Mouse (Mus musculus): Measurements from ENCODE around the gene Tex21. TPM values are rescaled to one million over a fixed set of nuclear protein-coding genes. Genes with fewer than 3 reads are reported as not detected.
A peak's percentile ranks its signal among the peaks of the same experiment; 100 is the strongest.

The Tex21 gene
- polyA plus RNA-seq, 1 experiment from 2014 or later: not detected

- Histone ChIP-seq H3K4me1 (replicated peaks; ENCODE audit: control insufficient read depth, insufficient read depth) (no peaks in the 10 kb centered on the region), H3K27ac (replicated peaks) (peak overlapping the region; percentile 89), H3K36me3 (ENCODE audit: control insufficient read depth, insufficient read depth, low read length) (no peaks in the 10 kb centered on the region), H3K4me2 (replicated peaks; ENCODE audit: low read depth) (peak overlapping the region; percentile 98), H3K9ac (ENCODE audit: low read length) (peak overlapping the region; percentile 74), H3K4me3 (ENCODE audit: low read depth, low read length) (peak overlapping the region; percentile 57), H3K9me3 (ENCODE audit: control insufficient read depth, low read length) (no peaks in the 10 kb centered on the region), H3K27me3 (ENCODE audit: control insufficient read depth, insufficient read depth, low read length) (no peaks in the 10 kb centered on the region)
- ATAC-seq (ENCODE audit: low FRiP score, low TSS enrichment): peak; percentile 39
- peak; percentile 54 for DNase-seq (ENCODE audit: low spot score)
- TF ChIP-seq EP300 (optimal IDR thresholded peaks at IDR 0.05) (no peak), CTCF (IDR thresholded peaks at IDR 0.05; ENCODE audit: low read depth) (0 out of 2 replicates have a peak, but pooled peaks have one; percentile 3)
- WGBS: 0% methylated on average over 11 of the region's 11 CpGs
Observed at GRCm38 (mm10) chr12:76255499-76255875, 8.9 kb upstream of the Tex21 start.

- Histone ChIP-seq H3K4me2 (replicated peaks; ENCODE audit: low read depth) (peak within 1 kb of the TSS; percentile 98), H3K4me1 (replicated peaks; ENCODE audit: control insufficient read depth, insufficient read depth) (no peaks in the 10 kb centered on the region), H3K9ac (ENCODE audit: low read length) (peak within 1 kb of the TSS; percentile 74), H3K4me3 (ENCODE audit: low read depth, low read length) (peak within 1 kb of the TSS; percentile 57), H3K27me3 (ENCODE audit: control insufficient read depth, insufficient read depth, low read length) (no peaks in the 10 kb centered on the region), H3K27ac (replicated peaks) (peak within 1 kb of the TSS; percentile 89), H3K9me3 (ENCODE audit: control insufficient read depth, low read length) (no peaks in the 10 kb centered on the region), H3K36me3 (ENCODE audit: control insufficient read depth, insufficient read depth, low read length) (no peaks in the 10 kb centered on the region)
- TF ChIP-seq CTCF (IDR thresholded peaks at IDR 0.05; ENCODE audit: low read depth): no peak
- ATAC-seq (ENCODE audit: low FRiP score, low TSS enrichment) (peak; percentile 99), DNase-seq (ENCODE audit: low spot score) (peak; percentile 93)
- WGBS: 2% methylated on average over 43 of the region's 43 CpGs
Observed at GRCm38 (mm10) chr12:76254725-76255498, 8.4 kb upstream of the Tex21 start, which contains the start of gene Mthfd1. TSS of gene Mthfd1 (plus strand) at chr12:76255298.

- WGBS: 75% methylated on average over 8 of the region's 8 CpGs
- Histone ChIP-seq H3K9me3 (ENCODE audit: control insufficient read depth, low read length) (no peaks in the 10 kb centered on the region), H3K27ac (replicated peaks) (no peak overlapping the region), H3K4me1 (replicated peaks; ENCODE audit: control insufficient read depth, insufficient read depth) (no peaks in the 10 kb centered on the region), H3K27me3 (ENCODE audit: control insufficient read depth, insufficient read depth, low read length) (no peaks in the 10 kb centered on the region), H3K4me3 (ENCODE audit: low read depth, low read length) (no peak overlapping the region), H3K9ac (ENCODE audit: low read length) (no peak overlapping the region), H3K36me3 (ENCODE audit: control insufficient read depth, insufficient read depth, low read length) (no peaks in the 10 kb centered on the region), H3K4me2 (replicated peaks; ENCODE audit: low read depth) (no peak overlapping the region)
- no peak for DNase-seq (ENCODE audit: low spot score)
- no peak for TF ChIP-seq CTCF (IDR thresholded peaks at IDR 0.05; ENCODE audit: low read depth)
- no peak for TF ChIP-seq EP300 (optimal IDR thresholded peaks at IDR 0.05)
- ATAC-seq (ENCODE audit: low FRiP score, low TSS enrichment): no peak
Observed at GRCm38 (mm10) chr12:76253991-76254390, 7.4 kb upstream of the Tex21 start.

- H3K27ac ChIP-seq (replicated peaks): no peak overlapping the region
- no peaks in the 10 kb centered on the region for H3K4me1 ChIP-seq (replicated peaks; ENCODE audit: control insufficient read depth, insufficient read depth)
- H3K4me2 ChIP-seq (replicated peaks; ENCODE audit: low read depth): no peak overlapping the region
- H3K4me3 ChIP-seq (ENCODE audit: low read depth, low read length): no peak overlapping the region
- TF ChIP-seq CTCF (IDR thresholded peaks at IDR 0.05; ENCODE audit: low read depth) (no peak), EP300 (optimal IDR thresholded peaks at IDR 0.05) (no peak)
- H3K27me3 ChIP-seq (ENCODE audit: control insufficient read depth, insufficient read depth, low read length): no peaks in the 10 kb centered on the region
- H3K9ac ChIP-seq (ENCODE audit: low read length): no peak overlapping the region
- H3K9me3 ChIP-seq (ENCODE audit: control insufficient read depth, low read length): no peaks in the 10 kb centered on the region
- no peak for ATAC-seq (ENCODE audit: low FRiP score, low TSS enrichment)
- no peak for DNase-seq (ENCODE audit: low spot score)
- 74% methylated on average over 2 of the region's 2 CpGs for WGBS
- no peaks in the 10 kb centered on the region for H3K36me3 ChIP-seq (ENCODE audit: control insufficient read depth, insufficient read depth, low read length)
Observed at GRCm38 (mm10) chr12:76253591-76253990, 7.0 kb upstream of the Tex21 start.

GRCm38 (mm10) chr12:76253090-76253489 is 6.5 kb upstream of the Tex21 start:
- no peak for TF ChIP-seq EP300 (optimal IDR thresholded peaks at IDR 0.05)
- TF ChIP-seq CTCF (IDR thresholded peaks at IDR 0.05; ENCODE audit: low read depth): no peak
- no peak for DNase-seq (ENCODE audit: low spot score)
- Histone ChIP-seq H3K4me2 (replicated peaks; ENCODE audit: low read depth) (no peak overlapping the region), H3K9me3 (ENCODE audit: control insufficient read depth, low read length) (no peaks in the 10 kb centered on the region), H3K4me1 (replicated peaks; ENCODE audit: control insufficient read depth, insufficient read depth) (no peaks in the 10 kb centered on the region), H3K36me3 (ENCODE audit: control insufficient read depth, insufficient read depth, low read length) (no peaks in the 10 kb centered on the region), H3K27me3 (ENCODE audit: control insufficient read depth, insufficient read depth, low read length) (no peaks in the 10 kb centered on the region), H3K9ac (ENCODE audit: low read length) (no peak overlapping the region), H3K4me3 (ENCODE audit: low read depth, low read length) (no peak overlapping the region), H3K27ac (replicated peaks) (no peak overlapping the region)
- no peak for ATAC-seq (ENCODE audit: low FRiP score, low TSS enrichment)
- WGBS: 71% methylated on average over 1 of the region's 1 CpGs

- H3K4me2 ChIP-seq (replicated peaks; ENCODE audit: low read depth): no peak overlapping the region
- no peaks in the 10 kb centered on the region for H3K27me3 ChIP-seq (ENCODE audit: control insufficient read depth, insufficient read depth, low read length)
- H3K9ac ChIP-seq (ENCODE audit: low read length): no peak overlapping the region
- H3K27ac ChIP-seq (replicated peaks): no peak overlapping the region
- no peaks in the 10 kb centered on the region for H3K36me3 ChIP-seq (ENCODE audit: control insufficient read depth, insufficient read depth, low read length)
- no peak for TF ChIP-seq EP300 (optimal IDR thresholded peaks at IDR 0.05)
- TF ChIP-seq CTCF (IDR thresholded peaks at IDR 0.05; ENCODE audit: low read depth): no peak
- WGBS: 84% methylated on average over 8 of the region's 8 CpGs
- H3K9me3 ChIP-seq (ENCODE audit: control insufficient read depth, low read length): no peaks in the 10 kb centered on the region
- no peak for DNase-seq (ENCODE audit: low spot score)
- no peak for ATAC-seq (ENCODE audit: low FRiP score, low TSS enrichment)
- no peak overlapping the region for H3K4me3 ChIP-seq (ENCODE audit: low read depth, low read length)
- H3K4me1 ChIP-seq (replicated peaks; ENCODE audit: control insufficient read depth, insufficient read depth): no peaks in the 10 kb centered on the region
Observed at GRCm38 (mm10) chr12:76244981-76245380, 1.6 kb downstream of the Tex21 start.
